Mouse (Mus musculus): ENCODE results near the gene Btnl4.
A peak's percentile ranks its signal among the peaks of the same experiment; 100 is the strongest.
"Not testable (repeated sequence)": the region's sequence is repeated elsewhere in the genome, so short reads cannot be mapped to it uniquely, and the experiment has no call there.

Btnl4 gene

DNA sequence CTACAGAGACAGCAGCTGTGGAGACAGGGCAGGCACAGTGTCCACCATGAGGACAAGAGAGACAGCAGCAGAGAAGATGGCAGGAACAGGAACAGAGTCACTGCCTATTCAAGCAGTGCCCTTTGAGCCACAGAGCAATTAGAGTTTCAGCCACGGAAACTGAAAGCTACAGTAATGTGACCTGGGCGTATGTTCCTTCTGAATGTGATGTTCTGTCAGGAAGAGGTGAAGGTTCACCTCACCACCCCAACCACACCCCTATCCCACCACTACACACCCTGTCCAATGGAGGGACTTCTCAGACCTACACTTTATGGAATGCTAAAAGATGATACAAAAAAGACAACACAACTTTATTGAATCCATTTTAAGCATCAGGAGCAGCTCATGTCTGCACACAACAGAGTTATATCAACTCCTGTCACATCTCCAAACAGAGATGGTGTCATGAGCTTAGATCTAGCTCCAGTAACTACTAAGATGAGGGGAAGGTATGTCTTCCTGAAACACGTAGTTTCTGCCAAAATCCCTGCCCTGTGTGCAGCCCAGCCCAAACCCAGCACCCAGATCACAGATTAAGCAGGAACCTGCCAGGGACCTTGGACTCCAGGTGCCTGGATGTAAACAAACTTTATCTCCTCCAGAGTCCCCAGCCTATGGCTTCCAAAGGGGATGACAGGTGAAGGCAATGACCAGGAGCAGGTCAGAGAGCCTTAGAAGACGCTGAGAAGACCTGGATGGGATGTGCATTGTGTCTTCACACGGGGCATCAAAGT, at the start of gene Btnl4:
Btnl4 (minus strand) TSS at position 81 of the 776 bp plus-strand sequence.
- DNase-seq, result not testable (repeated sequence)

GRCm38 (mm10) chr17:34519001-34519400, 41.9 kb upstream of the Btnl4 start:
- DNase-seq, result no peak

- not testable (repeated sequence) for DNase-seq
Measured at GRCm38 (mm10) chr17:34518571-34518970, 41.5 kb upstream of the Btnl4 start.

- no peak for DNase-seq
Measured at GRCm38 (mm10) chr17:34517795-34518194, 40.7 kb upstream of the Btnl4 start.

DNA sequence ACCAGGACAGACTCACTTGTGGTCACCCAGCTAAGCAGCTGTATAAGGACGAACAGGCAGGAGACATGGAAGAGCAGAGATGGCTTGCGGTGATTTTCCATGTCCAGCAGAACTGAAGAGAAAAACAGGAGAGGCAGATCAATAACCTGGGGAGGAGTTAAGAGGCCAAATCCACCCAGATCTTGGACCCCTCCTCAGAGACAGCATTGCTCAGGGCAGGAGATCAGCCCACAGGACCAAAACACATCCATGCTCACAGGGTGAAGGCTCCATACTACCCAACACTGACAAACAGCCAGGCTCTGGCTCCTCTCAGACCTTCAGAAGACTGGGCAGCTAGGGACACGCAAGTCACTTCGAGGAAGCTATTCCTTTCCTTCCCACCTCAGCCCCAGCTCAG, 40.1 kb upstream of the Btnl4 start, which contains the start of gene Btnl6:
Btnl6 (minus strand) TSS at position 101 of the 400 bp plus-strand sequence.
- no peak for DNase-seq

DNA sequence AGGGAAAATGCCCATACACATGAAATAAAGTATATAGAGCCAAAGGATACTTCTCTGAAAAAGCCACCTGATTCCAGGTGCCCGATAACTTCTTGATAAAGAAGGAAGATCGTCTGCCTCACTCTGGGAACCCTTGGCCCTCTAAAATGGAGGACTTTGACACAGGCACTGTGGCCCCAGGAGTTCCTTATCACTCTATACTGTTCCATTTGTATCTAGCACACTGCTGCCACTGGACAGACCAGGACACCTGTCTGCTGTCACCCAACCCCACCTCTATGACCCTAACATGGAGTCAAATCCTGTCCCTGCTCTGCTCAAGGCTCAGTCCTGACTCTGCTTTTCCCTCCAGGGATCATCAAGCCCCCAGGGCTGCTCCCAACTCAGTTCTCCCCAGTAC, 39.4 kb upstream of the Btnl4 start:
- DNase-seq, result no peak

- peak; percentile 41 for DNase-seq
Measured at GRCm38 (mm10) chr17:34511723-34512122, 34.6 kb upstream of the Btnl4 start.

GRCm38 (mm10) chr17:34507591-34507990, 30.5 kb upstream of the Btnl4 start:
- DNase-seq, result no peak

GRCm38 (mm10) chr17:34497726-34498125, 20.6 kb upstream of the Btnl4 start:
- DNase-seq, result not testable (repeated sequence)

- DNase-seq, result not testable (repeated sequence)
Measured at GRCm38 (mm10) chr17:34497319-34497718, 20.2 kb upstream of the Btnl4 start.

- no peak for DNase-seq
Measured at GRCm38 (mm10) chr17:34496539-34496938, 19.4 kb upstream of the Btnl4 start.

GRCm38 (mm10) chr17:34495156-34495555, 18.0 kb upstream of the Btnl4 start:
- not testable (repeated sequence) for DNase-seq

DNA sequence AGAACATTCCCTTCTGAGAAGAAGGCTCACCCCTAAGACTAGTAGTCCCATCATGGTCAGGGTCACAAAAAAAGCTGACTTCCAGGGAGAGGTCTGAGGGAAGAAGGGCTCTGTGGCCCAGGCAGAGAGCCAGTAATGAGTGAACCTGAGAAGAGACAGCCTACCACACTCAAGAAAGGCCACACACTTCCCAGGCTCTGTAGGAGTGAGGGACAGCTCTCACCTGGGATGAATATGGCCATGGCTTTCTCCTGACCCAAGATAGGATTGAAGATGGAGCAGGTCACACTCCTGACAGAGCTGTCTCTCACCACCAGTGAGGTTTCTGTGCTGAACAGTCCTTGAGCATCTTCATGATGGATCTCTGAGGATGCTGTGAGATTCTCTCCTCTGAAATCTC, 15.7 kb upstream of the Btnl4 start:
- no peak for DNase-seq

DNA sequence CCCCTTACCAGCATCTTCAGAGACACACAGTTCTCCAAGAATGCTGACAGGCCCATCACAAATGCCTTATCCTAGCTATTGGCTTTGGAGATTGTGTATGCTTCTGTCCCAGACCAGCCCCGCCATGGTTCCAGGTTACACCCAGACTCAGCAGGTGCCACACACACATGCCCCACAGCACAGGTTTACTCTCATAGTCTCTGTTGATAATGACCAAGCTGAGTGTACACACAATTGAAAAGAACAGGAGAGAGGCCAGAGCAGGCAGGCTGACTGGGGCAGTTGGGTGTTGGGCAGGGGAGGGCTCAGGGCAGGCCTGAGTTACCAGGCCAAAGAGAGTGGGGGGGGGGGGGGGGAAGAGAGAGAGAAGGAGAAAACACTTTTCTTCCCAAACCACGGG, 691 bp downstream of the Btnl4 start:
- no peak for DNase-seq

DNA sequence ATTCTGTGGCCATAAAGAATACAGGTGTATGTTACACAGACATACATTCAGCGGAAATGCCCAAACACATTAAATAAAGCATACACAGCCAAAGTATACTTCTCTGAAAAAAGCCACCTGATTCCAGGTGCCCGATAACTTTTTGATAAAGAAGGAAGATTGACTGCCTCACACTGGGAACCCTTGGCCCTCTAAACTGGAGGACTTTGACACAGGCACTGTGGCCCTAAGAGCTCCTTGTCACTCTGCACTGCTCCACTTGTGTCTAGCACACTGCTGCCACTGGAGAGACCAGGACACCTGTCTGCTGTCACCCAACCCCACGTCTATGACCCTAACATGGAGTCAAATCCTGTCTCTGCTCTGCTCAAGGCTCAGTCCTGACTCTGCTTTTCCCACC, 2.1 kb downstream of the Btnl4 start:
- DNase-seq, result no peak

- no peak for DNase-seq
Measured at GRCm38 (mm10) chr17:34470491-34470890, 6.6 kb downstream of the Btnl4 start.

DNA sequence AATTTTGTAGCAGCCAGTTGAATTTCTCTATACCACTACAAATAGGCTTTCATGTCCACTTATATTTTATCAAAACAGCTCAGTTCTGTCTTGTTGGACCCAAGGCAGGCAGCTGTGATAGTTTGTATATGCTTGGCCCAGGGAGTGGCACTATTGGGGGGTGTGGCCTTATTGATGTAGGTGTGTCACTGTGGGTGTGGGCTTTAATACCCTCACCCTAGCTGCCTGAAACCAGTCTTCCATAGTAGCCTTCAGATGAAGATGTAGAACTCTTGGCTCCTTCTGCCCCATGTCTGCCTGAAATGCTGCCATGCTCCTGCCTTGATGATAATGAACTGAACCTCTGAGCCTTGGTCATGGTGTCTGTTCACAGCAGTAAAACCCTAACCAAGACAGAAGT, 11.2 kb downstream of the Btnl4 start:
- DNase-seq, result not testable (repeated sequence)

GRCm38 (mm10) chr17:34459255-34459654, 17.9 kb downstream of the Btnl4 start:
- no peak for DNase-seq

DNA sequence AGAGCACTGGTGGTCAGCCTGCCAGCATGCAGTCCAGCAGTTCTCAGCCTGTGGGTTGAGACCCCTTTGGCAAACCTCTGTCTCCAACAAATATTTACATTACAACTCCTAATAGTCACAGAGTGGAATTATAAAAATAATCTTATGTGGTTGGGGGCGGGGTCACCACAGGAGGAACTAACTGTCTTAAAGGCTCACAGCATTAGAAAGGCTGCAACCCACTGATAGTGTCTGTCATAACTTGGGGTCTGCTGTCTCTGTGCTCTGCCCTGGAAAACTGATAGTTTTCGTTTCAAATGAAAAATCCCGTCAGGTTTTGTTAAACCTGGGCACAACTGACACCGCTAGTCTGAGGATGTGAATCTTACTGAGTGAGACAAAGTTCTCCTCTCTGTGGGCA, 19.4 kb downstream of the Btnl4 start:
- DNase-seq, result no peak

- no peak for DNase-seq
Measured at GRCm38 (mm10) chr17:34448473-34449041, 28.6 kb downstream of the Btnl4 start.

DNA sequence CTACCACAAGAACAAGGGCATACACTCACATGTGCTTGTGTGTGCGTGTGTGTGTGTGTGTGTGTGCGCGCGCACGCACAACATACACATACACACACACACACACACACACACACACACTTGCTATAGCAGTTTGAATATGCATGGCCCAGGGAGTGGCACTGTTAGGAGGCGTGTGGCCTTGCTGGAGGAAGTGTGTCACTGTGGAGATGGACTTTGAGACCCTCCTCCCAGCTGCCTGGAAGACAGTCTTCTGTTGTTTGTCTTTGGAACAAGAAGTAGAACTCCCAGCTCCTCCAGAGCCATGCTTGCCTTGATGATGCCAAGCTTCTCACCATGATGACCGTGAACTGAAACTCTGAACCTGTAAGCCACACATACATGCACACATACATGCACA, 35.1 kb downstream of the Btnl4 start:
- no peak for DNase-seq

- peak; percentile 20 for DNase-seq
Measured at GRCm38 (mm10) chr17:34439795-34440194, 37.3 kb downstream of the Btnl4 start.

- no peak for DNase-seq
Measured at GRCm38 (mm10) chr17:34438588-34438987, 38.5 kb downstream of the Btnl4 start.

GRCm38 (mm10) chr17:34437606-34438005, 39.5 kb downstream of the Btnl4 start:
- peak; percentile 3 for DNase-seq
